Mouse (Mus musculus): ENCODE measurements at regions not wholly inside any gene's neighbourhood (a gene's known extent, or its start where the extent isn't known, plus 50 kb on each side); places are given as distances from the start of the nearest gene placed in this dataset.

- no peak overlapping the region for H3K9ac ChIP-seq (ENCODE audit: low read depth, low read length)
- H3K4me3 ChIP-seq (ENCODE audit: low read length): no peak overlapping the region
- no peak for ATAC-seq
- H3K27me3 ChIP-seq (replicated peaks; ENCODE audit: control insufficient read depth, insufficient read depth, low read length): no peaks in the 10 kb centered on the region
- no peaks in the 10 kb centered on the region for H3K4me1 ChIP-seq (ENCODE audit: control insufficient read depth, insufficient read depth, low read length)
- H3K9me3 ChIP-seq (ENCODE audit: control insufficient read depth, low read length): no peaks in the 10 kb centered on the region
- H3K27ac ChIP-seq (ENCODE audit: low read length): no peak overlapping the region
- no peak overlapping the region for H3K4me2 ChIP-seq (ENCODE audit: low read depth, low read length)
- H3K36me3 ChIP-seq (ENCODE audit: control insufficient read depth, insufficient read depth, low read length): no peaks in the 10 kb centered on the region
Measured at GRCm38 (mm10) chr2:96234613-96235012, 83.4 kb upstream of the Lrrc4c start.

- H3K27ac ChIP-seq (ENCODE audit: low read length): no peak overlapping the region
- H3K9me3 ChIP-seq (ENCODE audit: control insufficient read depth, low read length): no peaks in the 10 kb centered on the region
- no peaks in the 10 kb centered on the region for H3K36me3 ChIP-seq (ENCODE audit: control insufficient read depth, insufficient read depth, low read length)
- H3K27me3 ChIP-seq (replicated peaks; ENCODE audit: control insufficient read depth, insufficient read depth, low read length): no peaks in the 10 kb centered on the region
- no peak overlapping the region for H3K4me3 ChIP-seq (ENCODE audit: low read length)
- H3K4me2 ChIP-seq (ENCODE audit: low read depth, low read length): no peak overlapping the region
- no peaks in the 10 kb centered on the region for H3K4me1 ChIP-seq (ENCODE audit: control insufficient read depth, insufficient read depth, low read length)
- no peak overlapping the region for H3K9ac ChIP-seq (ENCODE audit: low read depth, low read length)
- ATAC-seq: no peak
Measured at GRCm38 (mm10) chr2:96239246-96239645, 78.7 kb upstream of the Lrrc4c start.

- H3K36me3 ChIP-seq (ENCODE audit: control insufficient read depth, insufficient read depth, low read length): no peaks in the 10 kb centered on the region
- no peak overlapping the region for H3K9ac ChIP-seq (ENCODE audit: low read depth, low read length)
- no peak overlapping the region for H3K4me3 ChIP-seq (ENCODE audit: low read length)
- H3K4me1 ChIP-seq (ENCODE audit: control insufficient read depth, insufficient read depth, low read length): no peaks in the 10 kb centered on the region
- H3K27me3 ChIP-seq (replicated peaks; ENCODE audit: control insufficient read depth, insufficient read depth, low read length): no peaks in the 10 kb centered on the region
- ATAC-seq: no peak
- H3K27ac ChIP-seq (ENCODE audit: low read length): no peak overlapping the region
- no peaks in the 10 kb centered on the region for H3K9me3 ChIP-seq (ENCODE audit: control insufficient read depth, low read length)
- H3K4me2 ChIP-seq (ENCODE audit: low read depth, low read length): no peak overlapping the region
- 79% methylated on average over 3 of the region's 3 CpGs for WGBS
Measured at GRCm38 (mm10) chr2:96240543-96241090, 77.4 kb upstream of the Lrrc4c start.

DNA sequence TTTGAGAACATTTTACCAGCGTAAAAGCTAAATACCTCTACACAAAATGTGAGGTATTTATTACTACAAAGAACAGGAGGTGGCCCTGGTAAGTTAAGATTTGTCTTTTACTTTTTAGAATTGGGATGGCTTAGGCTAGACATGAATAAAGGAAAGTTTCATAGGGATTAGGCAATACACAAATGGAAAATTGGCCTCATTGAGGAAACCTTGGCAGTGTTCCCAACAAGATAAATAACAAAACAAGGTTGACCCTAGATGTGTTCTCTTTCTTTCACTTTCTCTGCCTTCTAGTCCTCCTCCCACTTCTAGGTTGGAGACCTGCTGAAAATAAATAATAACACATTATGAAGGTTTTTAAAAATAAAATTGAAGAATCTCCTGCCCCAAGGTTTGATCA, 64.3 kb upstream of the Lrrc4c start:
- Histone ChIP-seq H3K4me3 (ENCODE audit: low read length) (no peak overlapping the region), H3K36me3 (ENCODE audit: control insufficient read depth, insufficient read depth, low read length) (no peaks in the 10 kb centered on the region), H3K27ac (ENCODE audit: low read length) (no peak overlapping the region), H3K9me3 (ENCODE audit: control insufficient read depth, low read length) (no peaks in the 10 kb centered on the region), H3K4me2 (ENCODE audit: low read depth, low read length) (no peak overlapping the region), H3K27me3 (replicated peaks; ENCODE audit: control insufficient read depth, insufficient read depth, low read length) (no peaks in the 10 kb centered on the region), H3K4me1 (ENCODE audit: control insufficient read depth, insufficient read depth, low read length) (no peaks in the 10 kb centered on the region), H3K9ac (ENCODE audit: low read depth, low read length) (no peak overlapping the region)
- 82% methylated on average over 1 of the region's 1 CpGs for WGBS
- no peak for ATAC-seq

- no peak overlapping the region for H3K9ac ChIP-seq (ENCODE audit: low read depth, low read length)
- H3K27me3 ChIP-seq (replicated peaks; ENCODE audit: control insufficient read depth, insufficient read depth, low read length): no peaks in the 10 kb centered on the region
- no peaks in the 10 kb centered on the region for H3K9me3 ChIP-seq (ENCODE audit: control insufficient read depth, low read length)
- H3K36me3 ChIP-seq (ENCODE audit: control insufficient read depth, insufficient read depth, low read length): no peaks in the 10 kb centered on the region
- no peaks in the 10 kb centered on the region for H3K4me1 ChIP-seq (ENCODE audit: control insufficient read depth, insufficient read depth, low read length)
- peak; percentile 68 for ATAC-seq
- H3K4me3 ChIP-seq (ENCODE audit: low read length): no peak overlapping the region
- no peak overlapping the region for H3K27ac ChIP-seq (ENCODE audit: low read length)
- no peak overlapping the region for H3K4me2 ChIP-seq (ENCODE audit: low read depth, low read length)
- WGBS: 55% methylated on average over 1 of the region's 1 CpGs
Measured at GRCm38 (mm10) chr2:96256491-96256890, 61.5 kb upstream of the Lrrc4c start.
